Mouse (Mus musculus): ENCODE measurements at regions not wholly inside any gene's neighbourhood (a gene's known extent, or its start where the extent isn't known, plus 50 kb on each side); places are given as distances from the start of the nearest gene placed in this dataset.

DNA sequence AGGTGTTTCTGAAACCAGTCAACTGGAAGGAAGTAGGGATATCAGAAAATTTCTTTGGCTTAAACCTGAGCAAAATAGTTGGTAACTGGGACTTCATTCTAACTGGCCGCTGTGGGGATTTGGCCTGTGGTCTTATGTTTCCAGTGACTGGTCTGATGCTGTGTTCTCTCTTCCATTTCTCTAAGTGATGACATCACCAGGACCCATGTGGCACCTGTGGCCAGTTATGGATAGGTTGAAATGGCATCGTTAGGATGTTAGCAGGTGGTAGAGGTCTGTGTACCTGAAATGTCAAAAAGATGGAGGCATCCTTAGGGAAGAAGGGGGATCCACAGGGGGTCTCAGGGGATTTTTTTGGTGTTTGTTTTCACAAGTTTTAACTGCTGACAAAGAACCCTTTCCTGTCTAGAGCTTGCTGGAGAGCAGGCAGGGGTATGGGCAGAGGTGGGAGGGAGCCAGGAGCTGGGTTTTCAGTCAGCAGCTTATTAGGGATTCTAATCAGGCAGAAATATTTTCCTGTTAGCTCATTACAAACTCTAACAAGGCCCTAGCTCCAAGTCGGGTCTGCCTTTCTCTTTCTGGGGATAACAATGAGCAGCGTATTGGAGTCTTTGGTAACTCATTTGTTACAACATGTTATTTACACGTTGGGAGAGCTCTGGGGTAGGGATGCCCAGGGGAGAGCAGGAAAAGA lies 170.2 kb downstream of the Adck1 start:
- H3K9ac ChIP-seq (ENCODE audit: low read depth, low read length), result no peak overlapping the region
- no peaks in the 10 kb centered on the region for H3K36me3 ChIP-seq (ENCODE audit: control insufficient read depth, insufficient read depth, low read length)
- no peaks in the 10 kb centered on the region for H3K9me3 ChIP-seq (replicated peaks; ENCODE audit: control insufficient read depth, low read length)
- no peak for ATAC-seq (replicated peaks; ENCODE audit: insufficient number of reproducible peaks, low FRiP score, low TSS enrichment)
- no peaks in the 10 kb centered on the region for H3K27me3 ChIP-seq (ENCODE audit: control insufficient read depth, insufficient read depth, low read length)
- H3K4me1 ChIP-seq (ENCODE audit: control insufficient read depth, insufficient read depth, low read length), result no peaks in the 10 kb centered on the region
- no peak overlapping the region for H3K4me2 ChIP-seq
- H3K4me3 ChIP-seq (ENCODE audit: low read depth, low read length), result no peak overlapping the region
- no peak overlapping the region for H3K27ac ChIP-seq (ENCODE audit: low read depth, low read length)
- WGBS (ENCODE audit: insufficient replicate concordance), result 64% methylated on average over 5 of the region's 5 CpGs

- 75% methylated on average over 8 of the region's 8 CpGs for WGBS (ENCODE audit: insufficient replicate concordance)
- no peaks in the 10 kb centered on the region for H3K9me3 ChIP-seq (replicated peaks; ENCODE audit: control insufficient read depth, low read length)
- ATAC-seq (replicated peaks; ENCODE audit: insufficient number of reproducible peaks, low FRiP score, low TSS enrichment), result no peak
- H3K36me3 ChIP-seq (ENCODE audit: control insufficient read depth, insufficient read depth, low read length), result no peaks in the 10 kb centered on the region
- H3K4me3 ChIP-seq (ENCODE audit: low read depth, low read length), result no peak overlapping the region
- no peaks in the 10 kb centered on the region for H3K4me1 ChIP-seq (ENCODE audit: control insufficient read depth, insufficient read depth, low read length)
- H3K4me2 ChIP-seq, result no peak overlapping the region
- H3K9ac ChIP-seq (ENCODE audit: low read depth, low read length), result no peak overlapping the region
- H3K27me3 ChIP-seq (ENCODE audit: control insufficient read depth, insufficient read depth, low read length), result no peaks in the 10 kb centered on the region
- no peak overlapping the region for H3K27ac ChIP-seq (ENCODE audit: low read depth, low read length)
Observed at GRCm38 (mm10) chr12:88532261-88532973, 172.1 kb downstream of the Adck1 start.

DNA sequence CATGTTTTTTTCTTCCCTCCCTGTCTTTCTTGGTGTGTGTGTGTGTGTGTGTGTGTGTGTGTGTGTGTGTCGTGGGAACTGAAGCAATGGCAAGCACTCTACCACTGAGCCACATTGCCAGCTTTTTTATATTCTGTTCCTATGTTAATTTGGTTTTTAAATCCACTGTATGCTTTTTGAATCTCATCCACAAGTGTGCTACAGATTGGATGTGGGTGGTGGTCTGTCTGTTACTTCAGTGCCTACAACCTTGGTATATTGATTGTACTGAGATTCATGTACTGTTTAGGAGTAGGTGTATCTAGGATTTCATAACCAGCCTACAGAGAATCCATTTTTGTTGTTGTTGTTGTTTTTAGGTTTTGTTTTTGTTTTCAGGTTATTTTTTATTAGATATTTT lies 170.8 kb upstream of the Nrxn3 start:
- no peaks in the 10 kb centered on the region for H3K4me1 ChIP-seq (ENCODE audit: control insufficient read depth, insufficient read depth, low read length)
- 74% methylated on average over 1 of the region's 1 CpGs for WGBS (ENCODE audit: insufficient replicate concordance)
- ATAC-seq (replicated peaks; ENCODE audit: insufficient number of reproducible peaks, low FRiP score, low TSS enrichment), result no peak

DNA sequence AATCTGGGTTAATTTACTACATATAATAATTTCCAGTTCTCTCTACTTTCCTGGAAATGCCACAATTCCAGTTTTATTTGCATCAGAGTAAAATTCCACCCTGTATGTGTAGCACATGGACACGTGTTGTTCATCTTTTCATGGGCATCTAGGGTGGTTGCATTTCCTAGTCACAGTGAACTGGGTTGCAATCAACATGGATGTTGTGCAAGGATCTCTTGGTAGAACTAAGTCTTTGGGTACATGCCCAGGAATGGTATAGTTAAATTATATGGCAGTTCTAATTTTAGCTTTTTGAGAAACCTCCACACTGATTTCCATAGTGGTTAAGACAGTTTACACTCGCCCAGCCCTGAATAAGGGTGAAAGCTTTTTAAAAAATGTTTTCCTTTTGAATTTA lies 167.2 kb upstream of the Nrxn3 start:
- Histone ChIP-seq H3K27me3 (ENCODE audit: control insufficient read depth, insufficient read depth, low read length) (no peaks in the 10 kb centered on the region), H3K4me3 (ENCODE audit: low read depth, low read length) (no peak overlapping the region), H3K4me1 (ENCODE audit: control insufficient read depth, insufficient read depth, low read length) (no peaks in the 10 kb centered on the region), H3K27ac (ENCODE audit: low read depth, low read length) (no peak overlapping the region), H3K36me3 (ENCODE audit: control insufficient read depth, insufficient read depth, low read length) (no peaks in the 10 kb centered on the region), H3K9me3 (replicated peaks; ENCODE audit: control insufficient read depth, low read length) (no peaks in the 10 kb centered on the region), H3K4me2 (no peak overlapping the region), H3K9ac (ENCODE audit: low read depth, low read length) (no peak overlapping the region)
- ATAC-seq (replicated peaks; ENCODE audit: insufficient number of reproducible peaks, low FRiP score, low TSS enrichment), result no peak
- 67% methylated on average over 2 of the region's 2 CpGs for WGBS (ENCODE audit: insufficient replicate concordance)

More for the DNA sequence above, 170.8 kb upstream of the Nrxn3 start:
- Histone ChIP-seq H3K27me3 (ENCODE audit: control insufficient read depth, insufficient read depth, low read length) (no peaks in the 10 kb centered on the region), H3K9ac (ENCODE audit: low read depth, low read length) (no peak overlapping the region), H3K4me3 (ENCODE audit: low read depth, low read length) (no peak overlapping the region), H3K36me3 (ENCODE audit: control insufficient read depth, insufficient read depth, low read length) (no peaks in the 10 kb centered on the region), H3K4me2 (no peak overlapping the region), H3K9me3 (replicated peaks; ENCODE audit: control insufficient read depth, low read length) (no peaks in the 10 kb centered on the region), H3K27ac (ENCODE audit: low read depth, low read length) (no peak overlapping the region)

GRCm38 (mm10) chr12:88558036-88558435 lies 164.6 kb upstream of the Nrxn3 start:
- no peaks in the 10 kb centered on the region for H3K9me3 ChIP-seq (replicated peaks; ENCODE audit: control insufficient read depth, low read length)
- H3K27me3 ChIP-seq (ENCODE audit: control insufficient read depth, insufficient read depth, low read length), result no peaks in the 10 kb centered on the region
- ATAC-seq (replicated peaks; ENCODE audit: insufficient number of reproducible peaks, low FRiP score, low TSS enrichment), result no peak
- no peak overlapping the region for H3K27ac ChIP-seq (ENCODE audit: low read depth, low read length)
- no peaks in the 10 kb centered on the region for H3K4me1 ChIP-seq (ENCODE audit: control insufficient read depth, insufficient read depth, low read length)
- no peak overlapping the region for H3K4me3 ChIP-seq (ENCODE audit: low read depth, low read length)
- H3K9ac ChIP-seq (ENCODE audit: low read depth, low read length), result no peak overlapping the region
- H3K36me3 ChIP-seq (ENCODE audit: control insufficient read depth, insufficient read depth, low read length), result no peaks in the 10 kb centered on the region
- no peak overlapping the region for H3K4me2 ChIP-seq
- WGBS (ENCODE audit: insufficient replicate concordance), result 70% methylated on average over 3 of the region's 3 CpGs

DNA sequence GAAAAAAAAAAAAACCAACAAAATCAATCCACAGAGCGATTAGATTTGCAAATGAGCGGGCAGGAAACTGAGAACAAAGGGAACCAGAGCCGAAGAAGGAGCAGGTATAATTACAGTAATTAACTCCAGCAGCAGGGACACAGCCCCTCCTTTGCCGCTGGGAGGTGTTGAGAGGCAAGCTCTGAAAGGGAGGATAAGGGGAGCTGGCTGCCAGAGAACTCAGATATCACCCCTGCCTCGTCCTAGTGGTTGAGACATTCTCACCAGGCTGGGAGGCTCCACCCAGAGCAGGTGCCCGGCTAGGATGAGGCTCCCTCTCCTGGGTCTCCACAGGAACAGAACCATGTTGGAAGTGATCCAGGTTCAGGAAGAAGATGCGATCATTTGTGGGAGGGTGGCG lies 142.7 kb upstream of the Nrxn3 start:
- no peak for ATAC-seq (replicated peaks; ENCODE audit: insufficient number of reproducible peaks, low FRiP score, low TSS enrichment)
- H3K4me3 ChIP-seq (ENCODE audit: low read depth, low read length), result no peak overlapping the region
- no peaks in the 10 kb centered on the region for H3K36me3 ChIP-seq (ENCODE audit: control insufficient read depth, insufficient read depth, low read length)
- no peaks in the 10 kb centered on the region for H3K4me1 ChIP-seq (ENCODE audit: control insufficient read depth, insufficient read depth, low read length)
- H3K27ac ChIP-seq (ENCODE audit: low read depth, low read length), result no peak overlapping the region
- 0 out of 2 replicates have a peak overlapping the region, but pooled peaks have one; percentile 2 for H3K4me2 ChIP-seq
- H3K27me3 ChIP-seq (ENCODE audit: control insufficient read depth, insufficient read depth, low read length), result no peaks in the 10 kb centered on the region
- H3K9ac ChIP-seq (ENCODE audit: low read depth, low read length), result no peak overlapping the region
- 20% methylated on average over 8 of the region's 8 CpGs for WGBS (ENCODE audit: insufficient replicate concordance)
- no peaks in the 10 kb centered on the region for H3K9me3 ChIP-seq (replicated peaks; ENCODE audit: control insufficient read depth, low read length)

DNA sequence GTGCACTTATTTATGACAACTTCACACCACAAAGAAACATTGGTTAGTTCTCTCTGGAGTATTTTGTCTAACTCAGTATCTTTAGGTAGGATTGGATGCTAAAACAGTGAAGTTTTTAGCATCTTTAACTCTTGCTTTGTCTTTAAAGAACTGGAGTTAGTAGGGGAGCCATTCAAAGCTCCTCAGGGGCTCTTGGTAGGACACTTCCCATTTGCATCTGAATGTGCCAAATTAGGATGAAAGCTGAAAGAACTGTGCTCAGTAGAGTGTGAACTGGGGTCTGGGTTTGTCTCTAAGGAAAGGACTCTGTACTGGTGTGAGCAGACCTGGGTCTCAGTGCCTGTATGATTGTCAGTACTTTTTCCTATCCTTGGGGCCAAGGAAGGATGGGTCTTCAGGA lies 116.7 kb upstream of the Nrxn3 start:
- no peaks in the 10 kb centered on the region for H3K27me3 ChIP-seq (ENCODE audit: control insufficient read depth, insufficient read depth, low read length)
- H3K36me3 ChIP-seq (ENCODE audit: control insufficient read depth, insufficient read depth, low read length), result no peaks in the 10 kb centered on the region
- ATAC-seq (replicated peaks; ENCODE audit: insufficient number of reproducible peaks, low FRiP score, low TSS enrichment), result no peak
- no peak overlapping the region for H3K27ac ChIP-seq (ENCODE audit: low read depth, low read length)
- no peak overlapping the region for H3K9ac ChIP-seq (ENCODE audit: low read depth, low read length)
- H3K9me3 ChIP-seq (replicated peaks; ENCODE audit: control insufficient read depth, low read length), result no peaks in the 10 kb centered on the region
- no peak overlapping the region for H3K4me3 ChIP-seq (ENCODE audit: low read depth, low read length)
- no peak overlapping the region for H3K4me2 ChIP-seq
- no peaks in the 10 kb centered on the region for H3K4me1 ChIP-seq (ENCODE audit: control insufficient read depth, insufficient read depth, low read length)

DNA sequence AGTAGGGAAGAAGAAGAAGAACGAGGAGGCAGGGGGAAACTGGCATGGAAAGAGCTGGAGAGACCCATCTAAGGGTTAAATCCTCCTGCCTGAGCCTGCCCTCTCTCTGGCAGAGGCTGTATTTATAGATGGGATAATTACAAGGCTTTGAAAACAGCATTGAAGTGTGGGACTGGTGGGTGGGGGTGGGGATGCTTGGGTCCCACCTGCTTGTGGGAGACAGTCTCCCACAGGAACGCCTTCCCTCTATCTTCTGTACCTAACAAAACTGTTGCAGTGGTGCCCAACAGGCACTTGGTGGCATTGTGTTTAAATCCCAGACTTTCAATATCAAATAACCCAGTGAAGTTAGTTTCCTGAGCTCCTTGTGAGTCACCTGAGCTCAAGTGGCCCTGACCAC lies 102.6 kb upstream of the Nrxn3 start:
- ATAC-seq (replicated peaks; ENCODE audit: insufficient number of reproducible peaks, low FRiP score, low TSS enrichment), result no peak
- no peak overlapping the region for H3K4me3 ChIP-seq (ENCODE audit: low read depth, low read length)
- WGBS (ENCODE audit: insufficient replicate concordance), result 39% methylated on average over 2 of the region's 2 CpGs

GRCm38 (mm10) chr12:88644281-88644680 lies 78.4 kb upstream of the Nrxn3 start:
- Histone ChIP-seq H3K4me1 (ENCODE audit: control insufficient read depth, insufficient read depth, low read length) (no peaks in the 10 kb centered on the region), H3K4me3 (ENCODE audit: low read depth, low read length) (no peak overlapping the region), H3K36me3 (ENCODE audit: control insufficient read depth, insufficient read depth, low read length) (no peaks in the 10 kb centered on the region), H3K4me2 (no peak overlapping the region), H3K9ac (ENCODE audit: low read depth, low read length) (no peak overlapping the region), H3K27me3 (ENCODE audit: control insufficient read depth, insufficient read depth, low read length) (no peaks in the 10 kb centered on the region), H3K9me3 (replicated peaks; ENCODE audit: control insufficient read depth, low read length) (no peaks in the 10 kb centered on the region), H3K27ac (ENCODE audit: low read depth, low read length) (no peak overlapping the region)
- 0 out of 2 replicates have a peak, but pooled peaks have one; percentile 22 for ATAC-seq (replicated peaks; ENCODE audit: insufficient number of reproducible peaks, low FRiP score, low TSS enrichment)

More for the DNA sequence above, 102.6 kb upstream of the Nrxn3 start:
- Histone ChIP-seq H3K4me2 (no peak overlapping the region), H3K27ac (ENCODE audit: low read depth, low read length) (no peak overlapping the region), H3K9ac (ENCODE audit: low read depth, low read length) (no peak overlapping the region), H3K36me3 (ENCODE audit: control insufficient read depth, insufficient read depth, low read length) (no peaks in the 10 kb centered on the region), H3K9me3 (replicated peaks; ENCODE audit: control insufficient read depth, low read length) (no peaks in the 10 kb centered on the region), H3K27me3 (ENCODE audit: control insufficient read depth, insufficient read depth, low read length) (no peaks in the 10 kb centered on the region), H3K4me1 (ENCODE audit: control insufficient read depth, insufficient read depth, low read length) (no peaks in the 10 kb centered on the region)
